Mouse (Mus musculus) monocyte, adult 2 months (primary cell): ENCODE results near the gene Lrrtm1.

Experiments used
- DNase-seq, 2 experiments: peaks; one replicate each; pipeline ENCODE4 v3.0.0; 2022; ENCODE audit warnings: low spot score in 2 of 2, low read depth in 1 of 2

Gene Lrrtm1

DNA sequence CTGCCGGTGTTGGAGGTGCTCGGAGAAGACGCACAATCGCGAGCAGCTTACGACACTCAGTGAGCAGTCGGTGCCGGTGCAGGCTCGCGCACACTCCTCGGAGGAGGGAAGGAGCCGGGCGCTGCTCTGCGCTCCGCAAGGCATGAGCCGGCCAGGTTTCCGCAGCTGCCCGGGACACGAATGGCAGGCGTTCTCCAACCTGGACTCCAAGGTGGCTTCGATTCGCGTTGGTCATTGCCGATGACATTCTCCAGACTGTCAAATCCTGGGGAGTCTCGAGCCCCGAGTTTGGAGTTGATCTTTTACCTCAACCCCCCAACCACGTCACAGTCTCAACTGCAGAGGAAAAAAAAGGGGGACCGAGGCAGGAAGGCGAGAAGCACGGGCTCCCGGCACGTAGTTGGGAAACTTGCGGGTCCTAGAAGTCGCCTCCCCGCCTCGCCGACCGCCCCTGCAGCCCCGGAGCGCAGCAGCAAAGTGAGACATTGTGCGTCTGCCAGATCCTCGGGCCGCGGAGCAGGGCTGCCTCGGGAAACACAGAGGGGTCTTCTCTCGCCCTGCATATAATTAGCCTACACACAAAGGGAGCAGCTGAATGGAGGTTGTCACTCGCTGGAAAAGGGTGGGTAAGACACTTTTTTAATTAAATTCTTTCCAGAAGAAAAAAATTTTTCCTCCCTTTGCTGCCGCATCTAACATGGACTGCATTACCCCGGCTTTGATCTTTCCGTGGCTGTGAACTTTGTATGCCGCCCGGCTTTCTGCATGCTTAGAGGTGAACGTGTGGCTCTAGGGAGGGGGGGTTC is at the start of gene Lrrtm1:
Lrrtm1 (plus strand) TSS at position 89 of the 806 bp plus-strand sequence.
- no peak for DNase-seq

DNA sequence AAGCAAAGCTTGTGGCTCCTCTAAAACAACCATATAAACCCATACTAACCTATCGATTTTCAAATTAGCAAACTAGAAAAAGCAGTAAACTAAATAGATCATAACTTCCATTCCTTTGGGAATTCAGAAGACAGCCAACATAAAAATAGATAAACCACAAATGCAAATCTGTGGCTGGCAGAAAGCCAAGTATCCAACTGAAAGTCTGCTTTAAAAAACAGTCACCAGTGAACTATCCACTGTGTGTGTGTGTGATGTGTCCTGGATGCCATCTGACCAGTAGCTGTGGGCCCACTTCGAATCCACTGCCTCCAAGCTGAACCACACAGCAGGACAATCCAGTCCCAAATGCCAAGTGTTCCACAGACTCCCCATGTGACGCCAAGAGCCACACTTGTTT is 45.8 kb upstream of the Lrrtm1 start:
- DNase-seq = no peak

DNA sequence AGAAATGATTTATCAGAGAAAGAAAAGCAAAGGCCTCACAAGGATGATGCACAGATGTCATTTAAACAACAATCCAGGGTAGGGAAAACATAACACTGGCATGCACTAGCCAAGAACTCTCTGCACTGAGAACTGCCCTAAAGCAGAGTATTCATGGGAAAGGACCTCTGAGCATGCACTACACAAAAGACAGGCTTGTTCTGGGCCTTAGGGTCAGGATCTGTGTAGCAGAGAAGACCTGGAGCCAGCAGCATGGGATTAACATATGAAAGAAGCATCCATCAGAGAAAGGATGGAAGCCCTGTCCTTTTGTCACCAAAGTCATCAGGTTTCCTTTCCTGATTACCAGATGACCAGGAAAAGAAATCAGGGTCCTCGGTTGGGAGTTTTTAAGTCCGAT is 43.1 kb upstream of the Lrrtm1 start:
- DNase-seq = no peak

DNA sequence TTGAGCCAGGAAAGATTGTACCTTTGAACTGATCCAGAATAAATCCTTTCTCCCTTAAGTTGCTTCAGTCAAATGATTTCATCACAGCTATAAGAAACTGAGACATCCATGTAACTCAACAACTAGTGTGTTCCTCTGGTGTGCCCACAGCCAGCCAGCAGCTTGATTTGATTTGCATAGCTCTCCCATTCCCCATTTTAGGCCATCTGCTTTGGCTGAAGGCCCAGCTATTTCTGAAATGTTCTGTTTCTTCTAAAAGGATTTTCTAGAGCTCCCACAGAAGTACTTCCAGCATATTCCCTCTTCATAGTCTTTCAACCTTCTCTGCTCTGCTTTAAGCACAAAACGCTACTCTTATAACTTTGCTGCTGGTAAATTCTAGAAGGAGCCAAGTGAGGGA is 33.3 kb upstream of the Lrrtm1 start:
- no peak for DNase-seq

DNA sequence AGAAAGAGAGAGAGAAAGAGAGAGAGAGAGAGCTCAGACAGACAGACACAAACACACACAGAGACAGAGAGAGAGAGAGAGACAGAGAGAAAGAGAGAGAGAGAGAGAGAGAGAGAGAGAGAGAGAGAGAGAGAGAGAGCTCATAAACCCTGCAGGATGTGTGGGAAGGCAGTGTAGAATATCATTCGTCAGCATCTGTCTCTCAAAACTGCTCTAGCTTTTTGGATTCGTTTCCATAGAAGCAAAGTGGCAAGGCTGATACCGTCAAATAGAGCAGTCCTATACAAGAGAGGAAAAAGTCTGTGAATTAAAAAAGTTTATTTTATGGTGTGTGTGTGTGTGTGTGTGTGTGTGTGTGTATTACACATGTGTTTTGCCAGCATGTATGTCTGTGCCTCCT is 32.6 kb upstream of the Lrrtm1 start:
- DNase-seq = no peak

DNA sequence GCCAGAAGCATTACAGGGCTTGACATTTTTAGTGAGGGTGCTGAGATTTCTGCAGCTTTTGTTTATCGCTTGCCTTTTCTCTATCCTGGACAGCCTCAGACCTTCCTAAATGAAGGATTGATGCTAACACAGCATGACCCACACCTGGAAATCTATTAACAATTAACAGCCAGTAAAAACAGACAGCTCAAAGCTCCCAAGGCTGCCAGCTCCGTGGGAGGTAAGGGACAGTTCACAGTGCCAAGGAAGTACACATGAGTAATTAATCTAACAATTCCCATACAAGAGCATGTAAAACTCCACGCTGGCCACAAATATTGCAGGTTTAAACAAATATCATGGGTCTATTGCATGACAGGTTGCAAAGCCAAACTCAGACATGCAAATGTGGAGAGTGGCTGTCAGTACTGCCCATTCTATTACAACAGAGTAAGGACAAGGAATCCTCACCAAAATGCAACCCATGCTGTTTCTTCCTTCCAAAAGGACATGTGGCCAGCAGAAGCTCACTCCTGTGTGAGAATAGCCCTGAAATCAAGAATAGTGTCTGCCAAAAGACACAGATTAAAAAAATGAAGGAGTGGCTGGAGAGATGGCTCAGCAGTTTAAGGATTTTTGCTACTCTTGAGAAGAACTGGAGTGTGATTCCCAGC is 28.6 kb upstream of the Lrrtm1 start:
- DNase-seq = no peak

DNA sequence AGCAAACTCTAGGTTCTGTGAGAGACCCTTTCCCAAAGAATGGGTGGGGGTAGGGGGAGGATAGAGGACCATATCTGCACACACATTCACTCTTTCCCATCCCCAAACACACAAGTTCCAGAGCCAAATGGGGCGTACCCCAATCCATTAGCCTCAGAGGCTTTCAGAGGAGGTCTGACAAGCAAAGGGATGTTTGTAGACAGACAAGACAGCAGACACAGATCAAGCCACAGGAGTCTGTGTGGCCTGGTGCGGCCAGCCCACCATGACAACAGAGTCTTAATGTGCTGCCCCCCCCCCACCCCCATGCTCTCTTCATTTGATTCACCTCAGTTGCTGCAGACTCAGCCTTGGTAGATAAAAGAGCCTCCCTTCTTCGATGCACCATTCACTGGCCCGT is 27.2 kb upstream of the Lrrtm1 start:
- DNase-seq = no peak

DNA sequence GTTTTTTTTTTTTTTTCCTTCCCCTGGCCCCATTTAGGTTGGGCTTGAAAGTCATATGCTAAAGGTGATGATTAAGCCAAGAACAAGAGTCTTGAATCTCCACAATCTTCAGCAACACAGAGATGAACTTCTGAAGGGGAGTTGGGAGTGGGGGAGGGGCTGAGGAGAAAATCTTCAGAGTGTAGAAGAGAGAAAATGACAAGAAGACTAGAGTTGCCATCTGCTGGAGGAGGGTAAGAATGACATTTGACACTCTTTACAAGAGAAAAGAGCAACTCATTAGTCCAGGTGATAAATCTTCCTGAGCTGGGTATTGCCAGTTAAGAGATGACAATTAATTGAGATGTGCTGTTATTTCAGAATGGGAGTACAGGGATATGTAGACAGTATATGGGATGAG is 23.6 kb upstream of the Lrrtm1 start:
- DNase-seq = no peak

DNA sequence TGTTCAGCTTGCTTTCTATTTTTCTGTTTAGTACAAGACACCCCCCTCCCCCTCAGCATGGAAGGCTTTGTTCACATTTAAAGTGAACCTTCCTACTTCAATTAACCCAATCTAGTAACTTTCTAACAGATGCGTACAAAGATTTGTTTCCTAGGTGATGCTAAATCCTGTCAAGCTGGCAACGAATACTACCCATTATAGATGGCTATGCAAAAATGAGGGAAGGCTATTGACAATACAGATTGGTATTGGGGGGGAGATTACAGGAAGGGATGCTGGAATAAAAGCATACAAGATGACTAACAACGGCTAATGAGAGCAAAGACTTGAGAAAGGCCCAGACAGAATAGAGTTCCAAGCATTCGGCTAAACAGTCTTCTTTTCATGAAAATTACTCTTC is 21.7 kb upstream of the Lrrtm1 start:
- DNase-seq = no peak

DNA sequence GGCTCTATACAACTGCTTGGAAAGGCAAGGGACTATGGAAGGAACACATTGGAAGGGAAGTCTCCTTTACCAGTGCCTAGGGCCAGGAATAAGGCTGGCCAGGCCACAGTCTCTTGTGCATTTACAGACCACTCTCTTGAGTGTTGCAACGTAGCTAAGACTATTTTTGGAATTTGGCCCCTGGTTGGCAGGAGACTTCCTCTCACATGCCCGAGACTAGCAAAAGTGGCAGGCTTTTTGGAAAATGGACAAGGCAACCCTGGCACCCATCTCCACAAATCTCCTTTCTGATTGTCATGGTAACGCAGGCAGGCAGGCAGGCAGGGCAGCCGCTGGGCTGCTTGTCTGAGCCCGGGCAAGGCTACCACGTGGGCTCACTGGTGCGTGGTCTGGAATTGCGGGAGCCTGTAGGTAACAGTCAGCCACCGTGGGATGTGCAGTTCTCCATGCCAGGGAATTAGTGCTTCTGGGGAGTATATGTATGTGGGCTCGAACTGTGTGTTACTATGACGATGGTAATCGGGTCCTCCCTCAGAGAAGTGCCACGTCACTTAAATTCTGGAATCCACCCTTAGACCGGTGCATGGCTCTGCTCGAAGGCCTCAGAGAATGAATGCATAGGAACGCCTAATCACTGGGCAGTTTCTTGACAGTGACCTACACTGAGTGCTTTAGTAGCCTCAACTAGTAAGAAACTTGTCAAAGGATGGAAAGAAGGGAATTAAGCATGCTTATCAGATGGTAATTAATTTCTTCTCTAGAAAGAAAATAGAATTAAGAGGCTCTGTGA is 19.4 kb upstream of the Lrrtm1 start:
- DNase-seq = no peak

DNA sequence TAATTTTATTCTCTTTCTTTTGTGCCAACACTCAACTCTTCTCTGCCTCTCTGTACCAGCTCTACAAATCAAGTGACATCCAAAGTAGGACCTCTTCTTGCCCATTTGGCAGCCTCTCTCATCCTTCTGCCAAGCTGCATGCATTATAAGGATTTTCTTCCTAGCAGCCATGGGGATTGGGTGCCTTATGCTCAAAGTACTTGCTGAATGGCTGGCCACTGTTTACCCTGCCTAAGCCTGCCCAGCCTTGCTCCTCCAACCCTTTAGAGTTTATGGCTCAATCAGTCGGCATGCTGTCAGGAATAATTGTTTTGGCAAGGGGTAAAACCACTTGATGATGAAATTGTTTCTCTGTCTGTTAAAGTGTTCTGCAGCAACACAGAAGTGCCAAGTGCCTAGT is 2.1 kb upstream of the Lrrtm1 start:
- no peak for DNase-seq

DNA sequence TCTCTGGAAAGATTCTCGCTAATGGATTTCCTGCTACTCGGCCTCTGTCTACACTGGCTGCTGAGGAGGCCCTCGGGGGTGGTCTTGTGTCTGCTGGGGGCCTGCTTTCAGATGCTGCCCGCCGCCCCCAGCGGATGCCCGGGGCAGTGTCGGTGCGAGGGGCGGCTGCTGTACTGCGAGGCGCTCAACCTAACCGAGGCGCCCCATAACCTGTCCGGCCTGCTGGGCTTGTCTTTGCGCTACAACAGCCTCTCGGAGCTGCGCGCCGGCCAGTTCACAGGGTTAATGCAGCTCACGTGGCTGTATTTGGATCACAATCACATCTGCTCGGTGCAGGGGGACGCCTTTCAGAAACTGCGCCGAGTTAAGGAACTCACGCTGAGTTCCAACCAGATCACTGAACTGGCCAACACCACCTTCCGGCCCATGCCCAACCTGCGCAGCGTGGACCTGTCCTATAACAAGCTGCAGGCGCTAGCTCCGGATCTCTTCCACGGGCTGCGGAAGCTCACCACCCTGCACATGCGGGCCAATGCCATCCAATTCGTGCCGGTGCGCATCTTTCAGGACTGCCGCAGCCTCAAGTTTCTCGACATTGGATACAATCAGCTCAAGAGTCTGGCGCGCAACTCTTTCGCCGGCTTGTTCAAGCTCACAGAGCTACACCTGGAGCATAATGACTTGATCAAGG is 1.2 kb downstream of the Lrrtm1 start:
- DNase-seq = no peak

DNA sequence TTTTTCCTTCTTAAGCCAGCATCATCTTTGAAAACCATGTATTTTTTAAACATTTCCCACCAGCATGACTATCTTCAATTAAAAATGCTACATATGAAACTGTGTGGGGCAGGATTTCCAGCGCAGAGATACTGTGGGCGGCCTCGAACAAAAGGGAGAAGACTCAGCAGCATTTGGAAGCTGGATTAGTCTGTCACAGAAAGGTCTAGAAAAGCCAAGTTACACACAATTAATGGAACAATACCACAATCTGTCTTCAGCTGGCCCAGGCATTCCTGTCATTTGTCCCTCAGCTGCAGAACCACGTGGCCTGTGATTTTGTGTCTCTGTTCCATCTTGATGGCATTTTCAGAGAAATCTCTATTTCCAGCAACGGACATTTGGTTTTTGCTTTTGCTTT is 11.0 kb downstream of the Lrrtm1 start:
- DNase-seq = no peak

DNA sequence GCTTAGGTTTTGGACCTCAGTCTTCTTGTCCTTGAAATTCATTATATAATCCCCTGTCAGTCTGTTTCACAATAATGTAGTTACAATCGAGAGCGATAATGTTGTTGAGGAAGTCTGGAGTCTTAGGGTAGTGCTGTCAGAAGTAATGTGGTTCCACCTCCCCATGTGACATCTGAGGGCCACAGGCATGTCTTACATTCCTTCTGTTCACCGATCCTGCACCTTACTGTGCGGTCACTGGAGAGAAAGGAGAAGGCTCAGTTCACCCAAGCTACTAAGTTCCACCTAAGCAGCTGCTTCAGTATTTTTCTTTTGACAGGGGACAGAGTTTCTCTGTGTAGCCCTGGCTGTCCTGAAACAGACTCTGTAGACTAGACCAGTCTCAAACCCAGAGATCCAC is 13.9 kb downstream of the Lrrtm1 start:
- DNase-seq = no peak

DNA sequence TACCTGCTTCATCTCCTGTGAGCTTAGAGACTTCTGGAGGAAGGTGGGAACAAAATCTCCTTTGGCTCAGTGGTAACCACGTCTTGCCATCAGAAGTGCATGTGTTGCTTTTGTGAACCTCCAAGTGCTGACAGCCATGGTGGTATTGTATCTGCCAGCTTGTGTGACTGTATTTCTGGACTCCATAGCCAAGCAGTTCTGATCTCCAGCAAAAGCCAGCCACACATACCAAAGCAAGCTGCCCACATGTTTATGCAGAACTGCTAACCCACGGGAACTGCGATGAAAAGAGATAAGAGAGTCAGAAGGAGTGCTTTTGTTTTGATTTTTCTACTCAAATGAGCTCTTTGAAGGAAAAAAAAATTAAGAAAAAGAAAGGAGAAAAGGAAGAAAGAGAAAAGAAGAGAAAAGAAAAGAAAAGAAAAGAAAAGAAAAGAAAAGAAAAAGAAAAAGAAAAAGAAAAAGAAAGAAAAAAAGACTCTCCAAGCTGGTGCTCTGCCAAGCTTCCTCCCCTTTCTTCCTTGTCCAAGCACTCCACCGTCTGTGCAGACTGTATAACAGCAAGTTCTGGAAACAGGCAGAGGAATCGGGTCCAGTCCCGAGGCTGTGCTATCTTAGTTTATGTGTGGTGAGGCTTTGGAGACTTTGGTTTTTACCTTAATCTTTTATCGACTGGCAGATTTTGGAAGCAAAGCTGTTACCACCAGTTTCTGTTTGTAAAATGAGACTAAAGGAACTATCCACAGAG is 15.0 kb downstream of the Lrrtm1 start:
- no peak for DNase-seq

DNA sequence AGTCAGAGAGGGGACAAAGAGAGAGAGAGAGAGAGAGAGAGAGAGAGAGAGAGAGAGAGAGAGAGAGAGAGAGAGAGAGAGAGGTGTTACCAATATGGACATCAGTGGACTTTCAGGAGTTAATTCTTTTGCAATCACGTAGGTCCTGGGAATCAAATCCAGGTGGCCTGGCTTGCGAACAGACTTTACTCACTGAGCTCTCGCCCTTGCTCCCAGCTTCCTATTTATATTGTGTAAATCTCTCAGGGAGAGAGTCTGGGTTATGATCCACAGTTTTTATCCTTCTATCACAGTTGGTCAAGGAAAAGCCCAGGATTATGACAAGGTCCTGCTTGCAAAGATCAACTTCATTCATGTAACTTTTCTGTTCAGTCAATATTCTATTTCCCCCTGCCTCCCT is 22.7 kb downstream of the Lrrtm1 start:
- no peak for DNase-seq

DNA sequence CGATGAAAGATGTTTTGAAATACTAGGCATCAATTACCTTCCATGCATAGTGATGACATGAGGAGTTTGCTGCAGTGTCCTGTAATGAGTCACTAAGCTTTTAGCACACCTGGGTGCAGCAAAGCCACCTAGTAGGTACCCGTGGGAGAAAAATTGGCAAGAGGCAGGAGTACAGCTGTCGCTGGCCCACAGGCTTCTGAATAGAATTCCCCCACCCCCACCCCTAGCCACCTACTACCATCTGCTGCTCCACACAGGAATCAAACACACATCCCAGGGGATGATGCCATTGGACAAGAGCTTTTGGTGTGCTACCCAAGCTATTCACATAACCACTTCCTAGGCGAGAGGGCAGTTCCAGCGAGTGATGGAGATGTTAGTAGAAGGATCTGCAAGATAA is 36.3 kb downstream of the Lrrtm1 start:
- DNase-seq = no peak

DNA sequence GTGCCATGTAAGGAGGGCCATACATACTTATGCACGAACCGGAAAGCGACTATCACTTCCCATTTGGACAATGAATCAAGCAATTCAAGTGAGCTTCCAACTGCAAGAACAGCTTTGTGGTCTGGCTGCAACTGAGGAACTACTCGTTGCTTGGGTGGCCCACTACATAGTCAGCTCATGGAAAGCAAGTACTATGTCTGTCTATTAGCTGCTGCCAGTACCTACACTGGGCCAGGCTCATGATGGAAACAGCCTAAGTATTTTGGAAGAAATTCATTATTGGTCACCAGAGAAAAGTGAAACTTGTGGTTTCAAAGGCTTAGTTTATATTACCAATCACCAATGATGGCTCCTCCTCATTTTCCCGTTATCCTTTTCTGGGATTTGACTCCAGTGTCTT is 43.8 kb downstream of the Lrrtm1 start:
- no peak for DNase-seq

DNA sequence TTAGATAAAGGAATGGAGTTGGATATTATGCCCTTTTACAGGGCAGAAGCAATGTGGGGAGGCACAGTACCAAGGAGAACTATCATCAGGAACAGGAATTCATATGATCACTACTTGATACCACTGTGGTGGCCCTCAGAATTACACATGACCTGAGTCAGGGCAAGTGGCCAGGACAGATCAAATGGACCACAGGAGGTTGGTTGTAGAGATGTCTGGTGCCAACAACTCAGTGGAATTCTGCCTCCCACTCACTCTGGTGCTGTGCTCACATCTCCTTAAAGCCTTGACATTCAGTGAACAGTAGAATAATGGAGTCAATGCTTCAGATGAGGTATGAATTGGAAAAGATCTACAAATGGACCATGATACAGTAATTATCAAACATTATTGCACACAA is 45.9 kb downstream of the Lrrtm1 start:
- DNase-seq = no peak

DNA sequence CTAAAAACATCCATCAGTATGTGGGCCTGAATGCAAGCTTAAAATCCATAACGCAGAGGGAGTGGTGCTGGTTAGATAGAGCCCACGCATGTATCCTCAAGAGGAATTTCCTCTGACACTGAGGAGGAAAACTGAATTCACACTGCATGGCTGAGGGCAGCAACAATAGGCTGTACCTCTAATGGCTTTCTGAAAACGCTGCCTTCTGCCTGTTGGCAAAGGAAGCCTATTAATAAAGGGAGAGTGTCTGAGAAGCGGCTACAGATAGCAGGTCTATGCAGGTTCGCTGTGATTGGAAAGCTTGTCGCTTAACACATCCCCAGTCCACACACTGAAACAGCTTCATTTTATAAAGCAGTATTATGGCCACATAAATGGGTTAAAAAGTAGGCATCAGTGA is 48.9 kb downstream of the Lrrtm1 start:
- DNase-seq = no peak

DNA sequence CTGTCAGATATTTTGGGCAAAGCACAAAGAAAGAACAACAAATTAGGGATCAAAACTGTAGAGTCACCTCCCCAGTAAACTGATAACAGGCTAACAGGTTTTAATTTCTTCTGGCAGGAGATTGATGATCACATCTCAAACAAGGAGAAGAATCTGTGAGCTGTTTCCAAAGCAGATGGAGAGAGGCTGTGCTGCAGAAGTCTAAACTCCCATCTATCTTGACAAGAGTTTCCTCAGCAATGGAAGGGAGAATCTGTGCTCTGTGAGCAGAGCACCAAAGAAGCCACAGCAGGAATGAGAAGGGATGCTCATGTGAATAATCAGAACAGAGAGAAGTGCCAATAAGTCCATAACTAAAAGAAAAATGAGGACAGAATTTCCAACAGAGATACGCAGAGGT is 58.8 kb downstream of the Lrrtm1 start:
- DNase-seq = no peak
